Mouse (Mus musculus) embryo, embryonic 10 days (tissue): ENCODE measurements around the gene Alg14.
A peak's percentile ranks its signal among the peaks of the same experiment; 100 is the strongest.

Experiments
- DNase-seq: peaks from one replicate; pipeline ENCODE4 v3.0.0-alpha.2; 2015; ENCODE audit warnings: low spot score

Gene Alg14

DNA sequence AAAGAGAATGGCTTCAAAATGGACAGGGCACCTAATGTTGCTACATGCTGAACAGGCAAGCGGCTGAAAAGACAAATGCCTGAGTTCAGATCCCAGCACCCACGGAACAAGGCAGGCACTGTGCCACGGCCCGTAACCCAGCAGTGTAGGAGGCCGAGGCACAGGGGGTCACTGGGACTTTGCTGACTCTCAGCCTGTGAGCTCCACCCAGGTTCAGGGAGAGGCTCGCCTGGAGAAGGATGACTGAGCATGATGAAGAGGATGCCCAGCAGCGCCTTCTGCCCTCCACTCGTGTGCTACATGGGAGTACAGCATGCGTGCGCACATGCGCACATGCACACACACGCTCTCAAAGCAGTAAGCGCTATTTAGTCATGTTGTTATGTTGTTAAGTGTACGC, 11.9 kb upstream of the Alg14 start:
- DNase-seq, result no peak

DNA sequence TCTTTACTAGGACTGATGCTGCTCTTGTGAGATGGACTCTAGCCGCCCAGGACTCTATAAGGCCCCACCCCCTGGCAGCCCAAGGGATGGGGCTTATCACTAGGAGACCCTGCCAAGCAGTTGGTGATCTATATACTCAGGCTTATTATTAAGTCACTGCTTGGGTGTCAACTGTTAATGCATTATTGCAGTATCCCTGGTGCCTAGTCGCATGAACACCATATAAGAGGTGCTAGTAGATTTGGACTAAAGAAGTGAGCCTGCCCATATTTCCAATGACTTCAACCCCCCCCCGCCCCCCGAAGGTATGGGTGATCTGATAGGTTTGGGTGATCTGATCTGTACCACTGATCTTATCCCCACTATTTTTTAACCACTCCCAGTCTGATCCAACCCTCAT, 8.6 kb upstream of the Alg14 start, which contains the start of gene Tmem56:
Gene Tmem56, minus strand, starts transcription at position 101 of the 400 bp plus-strand sequence.
- no peak for DNase-seq

DNA sequence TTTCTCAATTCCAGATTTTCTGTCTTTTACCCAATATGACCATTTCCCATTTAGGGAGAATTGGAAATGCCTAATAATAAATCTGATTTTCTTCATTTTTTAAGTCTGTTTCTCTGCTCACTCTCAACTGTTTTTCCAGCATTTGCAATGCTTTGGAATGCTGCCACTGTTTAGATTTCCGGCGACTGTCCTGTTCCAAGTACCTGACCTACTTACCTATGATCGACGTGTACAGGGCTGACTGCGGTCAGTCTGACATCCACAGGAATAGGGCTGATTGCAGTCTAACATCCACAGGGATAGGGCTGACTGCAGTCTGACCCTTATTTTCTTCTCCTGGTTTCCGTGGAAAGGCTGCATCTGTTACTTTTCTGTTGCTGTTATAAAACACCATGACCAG, 6.4 kb upstream of the Alg14 start:
- DNase-seq, result no peak

DNA sequence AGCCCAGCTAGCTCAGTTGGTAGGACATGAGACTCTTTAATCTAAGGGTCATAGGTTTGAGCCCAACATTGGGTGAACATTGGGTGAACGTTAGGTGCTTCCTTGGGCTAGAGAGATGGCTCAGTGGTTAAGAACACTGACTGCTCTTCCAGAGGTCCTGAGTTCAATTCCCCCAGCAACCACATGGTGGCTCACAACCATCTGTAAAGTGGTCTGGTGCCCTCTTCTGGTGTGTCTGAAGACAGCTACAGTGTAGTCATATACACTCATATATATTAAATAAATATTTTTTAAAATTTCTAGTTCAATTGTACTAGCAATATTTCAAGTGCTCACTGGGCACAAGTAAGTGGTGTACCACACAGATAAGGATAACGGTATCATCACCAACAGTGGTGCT, 4.4 kb upstream of the Alg14 start:
- DNase-seq, result no peak

DNA sequence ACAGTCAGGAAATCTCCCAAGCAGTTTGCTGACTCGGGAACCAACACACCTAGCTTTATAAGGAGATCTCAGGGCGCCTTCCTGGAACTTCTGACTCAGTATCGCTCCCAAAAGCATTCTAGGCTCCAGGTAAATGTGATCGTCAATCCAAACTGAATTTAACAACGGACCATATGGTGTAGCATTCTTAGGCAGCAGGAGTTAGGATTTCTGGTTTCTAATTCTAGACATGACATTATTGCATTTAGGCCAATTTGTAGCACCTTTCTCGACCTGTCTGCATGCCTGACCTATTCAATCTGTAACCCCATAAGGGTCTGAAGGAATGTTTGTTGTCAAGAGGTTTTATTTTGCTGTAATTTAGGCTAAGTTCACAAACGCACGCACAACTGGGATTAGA, 892 bp upstream of the Alg14 start:
- DNase-seq, result no peak

DNA sequence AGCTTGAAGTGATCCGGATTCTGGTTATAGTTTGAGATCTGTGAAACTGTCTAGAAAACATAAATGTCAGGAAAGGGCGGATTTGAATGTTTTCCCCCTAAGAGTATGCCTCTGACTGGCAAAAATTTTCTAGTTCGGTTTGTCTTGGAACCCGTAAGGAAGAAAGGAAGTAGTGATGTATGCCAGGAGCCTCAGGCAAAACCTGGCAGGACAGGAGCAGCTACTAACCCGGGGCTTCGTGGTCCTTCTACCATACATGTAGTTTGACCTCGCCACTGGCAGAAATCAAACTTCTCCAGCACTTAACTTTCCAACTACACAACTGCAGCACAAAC, 381 bp upstream of the Alg14 start:
- no peak for DNase-seq

DNA sequence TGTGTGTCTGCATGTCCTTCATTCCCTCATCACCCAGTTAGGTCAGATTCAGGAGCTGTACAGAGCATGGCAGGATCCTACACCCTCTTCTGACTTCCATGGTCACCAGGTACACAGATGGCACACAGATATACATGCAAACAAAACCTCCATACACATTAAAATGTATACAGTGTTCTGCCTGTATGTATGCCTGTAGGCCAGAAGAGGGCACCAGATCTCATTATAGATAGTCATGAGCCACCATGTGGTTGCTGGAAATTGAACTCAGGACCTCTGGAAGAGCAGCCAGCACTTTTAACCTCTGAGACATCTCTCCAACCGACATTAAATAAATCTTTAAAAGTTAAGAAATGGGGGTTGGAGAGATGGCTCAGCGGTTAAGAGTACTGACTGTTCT, 2.6 kb downstream of the Alg14 start:
- DNase-seq, result no peak

DNA sequence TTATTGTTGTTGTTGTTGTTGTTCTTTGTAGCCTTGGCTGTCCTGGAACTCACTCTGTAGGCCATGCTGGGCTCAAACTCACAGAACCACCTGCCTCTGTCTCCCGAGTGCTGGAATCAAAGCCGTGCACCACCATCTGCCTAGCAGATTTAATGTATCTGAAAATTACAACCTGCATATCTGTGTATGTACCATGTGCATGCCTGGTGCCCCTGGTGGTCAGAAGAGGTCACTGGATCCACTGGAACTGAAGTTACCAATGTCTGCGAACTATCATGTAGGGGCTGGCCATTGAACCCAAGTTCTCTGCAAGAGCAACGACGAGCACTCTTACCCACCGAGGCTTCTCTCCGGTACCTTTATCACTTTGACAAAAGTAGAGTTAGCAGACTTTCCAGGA, 15.1 kb downstream of the Alg14 start:
- DNase-seq, result peak; percentile 48

DNA sequence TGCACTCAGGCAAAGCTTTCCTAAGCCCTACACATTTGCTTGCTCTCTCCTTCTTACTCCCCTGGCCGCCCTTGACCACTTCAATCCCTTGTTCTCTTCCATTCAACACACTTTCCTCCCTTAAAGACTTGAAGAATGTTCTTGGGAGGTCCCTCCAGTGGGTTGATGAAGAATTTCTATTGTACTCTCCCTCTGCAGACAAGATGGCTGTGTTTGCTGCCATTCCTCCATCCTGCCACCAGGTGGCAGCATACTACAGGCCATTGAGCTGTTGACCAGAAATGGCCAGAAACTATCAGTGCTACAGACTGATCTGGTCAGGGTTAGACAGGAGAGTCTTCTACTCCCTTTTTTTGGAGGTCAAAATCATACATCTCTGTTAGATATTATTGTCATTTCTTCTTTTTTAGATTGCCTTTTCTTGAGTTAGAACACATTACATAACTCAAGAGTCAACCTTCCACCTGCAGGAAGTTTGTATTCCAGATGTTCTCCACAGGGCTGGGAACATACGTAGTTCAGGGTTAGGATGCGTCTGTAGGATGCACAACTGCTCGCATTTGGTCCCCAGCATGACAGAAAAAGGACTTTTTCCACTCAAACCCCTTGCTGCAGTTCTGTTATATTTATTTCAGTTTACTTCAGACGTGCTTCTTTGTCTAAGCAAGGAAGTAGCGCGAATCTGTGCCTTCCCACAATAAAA, 16.1 kb downstream of the Alg14 start:
- peak; percentile 89 for DNase-seq

DNA sequence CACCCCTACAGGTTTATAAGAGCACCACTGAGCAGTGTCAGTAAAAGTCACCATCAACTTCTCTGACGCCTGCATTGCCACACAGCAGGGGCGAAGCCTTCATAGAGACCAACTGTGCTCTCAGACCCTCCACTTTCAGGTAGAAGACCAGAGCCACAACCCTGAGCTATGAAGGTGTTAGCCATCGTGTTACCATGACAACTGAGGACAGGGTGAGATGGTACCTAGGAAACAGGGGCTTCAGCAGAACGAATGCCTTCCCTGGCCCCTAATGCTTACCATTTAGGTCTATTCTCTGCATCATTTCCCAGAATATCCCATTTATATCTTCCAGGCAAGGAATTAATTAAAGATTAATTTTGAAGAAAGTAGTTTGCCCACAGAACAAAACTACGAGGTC, 17.4 kb downstream of the Alg14 start:
- DNase-seq, result no peak

DNA sequence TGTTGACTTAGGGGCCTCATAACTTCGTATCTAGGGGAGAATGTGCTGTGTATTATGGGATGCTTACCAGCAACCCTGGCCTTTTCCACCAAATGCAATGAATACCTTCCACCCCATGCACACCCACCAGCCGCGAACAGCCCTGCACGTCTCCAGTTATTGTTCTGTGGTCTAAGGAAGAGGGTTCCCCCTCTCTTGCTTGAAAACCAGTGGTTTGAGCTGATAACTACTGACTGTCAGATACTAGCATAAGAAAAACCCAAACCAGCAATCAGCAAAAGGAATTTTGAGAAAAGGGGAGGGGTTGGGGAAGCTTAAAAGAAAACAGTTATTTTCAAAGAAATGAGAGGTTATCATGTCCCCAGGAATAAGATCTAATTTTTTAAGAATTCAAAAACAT, 17.9 kb downstream of the Alg14 start:
- no peak for DNase-seq

DNA sequence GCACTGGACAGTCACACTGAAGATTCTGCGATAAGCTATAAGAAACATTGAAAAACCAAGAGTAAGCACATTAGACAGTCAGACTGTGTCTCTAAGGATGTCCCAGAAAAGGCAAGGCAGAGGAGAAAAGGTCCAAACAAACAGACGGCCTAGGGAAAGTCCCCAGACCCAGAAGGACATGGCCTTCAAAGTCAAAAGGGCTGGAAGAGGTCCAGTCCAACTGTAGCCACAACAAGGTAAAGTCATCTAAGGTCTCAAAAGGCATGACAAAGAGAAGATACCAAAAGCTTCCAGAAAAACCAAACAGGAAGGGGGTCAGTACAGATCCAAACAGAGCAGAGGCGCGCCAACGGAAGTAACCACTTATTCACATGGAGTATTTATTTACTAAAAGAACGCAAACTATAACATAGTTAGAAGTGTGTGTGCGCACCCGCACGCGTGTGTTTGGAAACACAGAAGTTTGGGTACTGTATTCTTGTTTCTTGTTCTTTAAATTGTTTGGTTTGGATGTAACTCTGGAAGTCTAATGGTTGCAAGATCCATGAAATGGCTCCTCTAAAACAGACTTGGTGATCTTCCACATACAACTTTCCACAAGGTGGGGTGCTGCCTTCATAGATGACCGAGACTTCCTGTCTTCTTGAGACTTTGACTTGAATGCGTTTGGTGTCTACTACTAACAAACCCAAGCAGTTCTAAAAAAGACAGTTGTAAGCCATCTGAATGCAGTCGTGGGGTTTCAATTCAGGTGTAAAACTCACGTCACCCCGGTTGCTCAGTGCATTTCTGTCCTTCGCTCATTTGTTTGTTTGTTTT, 18.5 kb downstream of the Alg14 start:
- DNase-seq, result peak; percentile 35

DNA sequence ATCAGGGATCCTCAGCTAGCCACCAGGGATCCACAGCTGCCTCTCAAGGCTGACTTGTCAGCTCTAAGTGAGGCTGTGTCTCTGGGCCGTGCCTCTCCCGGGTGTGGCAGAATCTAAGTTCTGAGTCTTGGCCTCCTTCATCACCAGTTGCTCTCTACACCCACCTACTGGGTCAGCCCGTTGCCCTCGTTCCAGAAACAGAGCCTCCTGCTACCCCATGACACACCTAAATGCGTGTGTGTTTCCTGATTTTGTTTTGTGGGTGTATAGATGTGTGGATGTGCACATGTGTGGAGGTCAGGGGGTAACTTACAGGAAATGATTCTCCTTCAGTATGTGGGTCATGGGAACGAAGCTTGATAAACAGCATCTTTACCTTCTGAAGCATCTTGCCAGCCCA, 20.9 kb downstream of the Alg14 start:
- no peak for DNase-seq

DNA sequence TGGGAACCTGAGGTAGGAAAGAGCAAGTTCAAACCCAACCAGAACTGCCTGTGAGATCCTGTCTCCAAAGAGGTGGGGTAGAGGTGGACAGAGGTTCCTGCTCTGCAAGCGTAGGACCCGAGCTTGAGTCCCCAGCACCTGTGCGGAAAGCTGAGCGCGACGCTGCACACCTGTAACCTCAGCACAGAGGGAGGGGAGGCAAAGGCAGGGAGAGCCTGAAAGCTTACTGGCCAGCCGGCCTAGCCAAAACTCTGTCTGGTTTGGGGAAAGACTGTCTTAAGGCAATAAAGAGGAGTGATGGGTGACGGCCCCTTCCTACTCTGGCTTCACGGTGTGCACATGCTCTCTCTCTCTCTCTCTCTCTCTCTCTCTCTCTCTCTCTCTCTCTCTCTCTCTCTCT, 21.4 kb downstream of the Alg14 start:
- no peak for DNase-seq

DNA sequence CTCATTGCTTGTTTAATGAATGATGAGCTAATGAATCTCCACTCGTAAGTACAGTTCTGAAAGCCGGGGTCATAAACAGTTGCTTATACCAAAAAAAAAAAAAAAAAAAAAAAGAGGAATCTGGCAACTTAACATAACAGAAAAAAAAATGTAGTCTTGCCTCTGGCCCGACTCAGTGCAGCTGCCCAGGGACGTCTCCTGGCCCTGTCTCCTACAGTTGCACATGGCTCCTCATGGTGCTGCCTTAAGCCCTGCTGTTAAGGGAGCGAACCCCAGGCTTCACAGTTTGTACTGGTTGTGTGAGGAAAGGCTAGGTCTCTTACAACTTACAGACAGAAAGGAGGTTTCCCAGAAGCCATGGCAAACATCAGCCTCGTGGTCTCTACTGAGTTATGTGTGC, 22.6 kb downstream of the Alg14 start:
- DNase-seq, result no peak

DNA sequence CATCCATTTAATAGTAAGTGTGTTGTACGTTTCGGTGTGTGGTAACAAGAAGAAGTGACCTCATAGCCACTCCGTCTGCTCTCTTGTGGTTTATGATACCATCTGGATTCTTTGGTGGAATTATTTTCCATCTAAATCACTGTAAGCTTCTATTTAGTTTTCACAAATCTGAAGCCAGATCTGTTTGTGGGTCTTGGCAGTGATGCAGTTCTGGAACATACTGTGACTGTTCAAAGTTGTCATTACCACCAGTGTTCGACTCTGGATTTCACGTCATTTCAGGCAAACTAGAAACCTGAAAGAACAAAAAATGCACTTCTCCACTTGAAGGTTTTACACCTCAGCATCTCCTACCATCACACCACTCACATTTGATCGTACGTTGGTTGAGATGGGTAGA, 23.9 kb downstream of the Alg14 start:
- no peak for DNase-seq

DNA sequence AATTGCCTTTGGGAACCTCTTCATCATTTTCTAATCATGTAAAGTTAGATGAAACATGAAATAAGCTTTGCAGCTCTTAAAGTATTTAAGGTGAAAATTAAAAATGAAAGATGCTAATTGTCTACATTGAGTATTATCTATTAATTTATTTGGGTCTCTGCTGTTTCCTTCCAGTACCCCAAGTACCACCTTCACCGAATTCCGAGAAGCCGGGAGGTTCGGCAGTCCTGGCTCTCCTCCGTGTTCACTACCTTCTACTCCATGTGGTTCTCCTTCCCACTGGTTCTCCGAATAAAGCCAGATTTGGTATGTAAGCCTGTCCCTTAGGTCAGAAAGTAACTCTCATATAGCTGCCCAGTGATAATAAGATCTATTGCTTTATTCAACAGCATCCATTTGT, 28.3 kb downstream of the Alg14 start:
- DNase-seq, result no peak

DNA sequence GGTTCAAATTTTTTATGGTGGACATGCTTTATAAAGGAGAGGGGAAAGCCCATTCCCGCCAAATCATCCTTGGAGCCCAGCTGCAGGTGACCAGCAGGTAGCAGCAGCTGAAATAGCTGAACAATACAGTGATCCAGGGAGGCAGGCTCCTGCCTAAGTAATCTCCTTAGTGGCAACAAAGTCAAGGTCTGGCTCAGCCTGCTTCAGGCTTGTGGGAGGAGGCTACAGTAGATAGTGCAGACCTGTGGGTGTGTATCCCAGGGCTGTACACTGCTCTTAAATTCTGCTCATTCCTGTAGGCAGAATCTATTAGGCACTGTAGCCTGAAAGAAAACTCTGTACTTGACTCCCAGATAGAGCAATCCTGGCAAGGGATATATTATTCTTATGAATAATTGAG, 29.3 kb downstream of the Alg14 start:
- no peak for DNase-seq

DNA sequence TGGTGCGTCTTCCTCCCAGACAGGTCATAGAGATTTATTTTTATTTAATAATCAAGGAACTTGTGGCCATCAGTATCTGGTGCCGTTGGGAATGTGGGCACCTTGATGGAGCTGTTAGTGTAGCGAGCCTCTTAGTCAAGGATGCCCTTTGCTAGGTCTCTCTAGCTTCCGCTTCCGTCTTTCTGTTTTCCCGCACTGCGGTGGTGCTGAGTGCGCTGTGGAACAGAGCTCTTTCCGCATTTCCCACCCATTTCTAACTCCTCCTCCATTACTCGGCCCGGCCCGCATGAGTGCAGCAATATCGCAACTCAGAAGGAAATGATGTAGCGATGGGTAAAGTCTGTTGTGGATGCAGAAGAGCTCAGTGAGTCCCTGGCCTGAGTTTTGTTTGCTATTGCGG, 31.8 kb downstream of the Alg14 start:
- no peak for DNase-seq

DNA sequence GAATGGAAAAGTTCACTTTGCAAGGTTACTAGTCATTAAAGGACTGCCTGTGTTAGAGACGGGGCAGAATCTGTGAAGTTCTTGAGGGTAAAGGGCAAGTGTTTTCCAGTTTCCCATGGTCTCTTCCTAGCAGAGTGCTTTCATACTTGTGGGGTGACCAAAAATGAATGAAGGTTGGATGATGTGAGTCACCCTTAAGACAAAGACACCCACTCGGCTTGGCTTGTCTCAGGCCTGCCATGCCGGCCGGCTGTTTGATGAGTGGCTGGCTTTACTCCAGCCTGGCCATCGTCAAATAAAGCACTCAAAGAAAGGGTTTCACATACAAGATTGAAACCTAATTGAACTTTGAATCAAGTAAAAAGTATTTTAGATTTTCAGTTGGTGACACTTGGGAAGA, 35.8 kb downstream of the Alg14 start:
- DNase-seq, result no peak

DNA sequence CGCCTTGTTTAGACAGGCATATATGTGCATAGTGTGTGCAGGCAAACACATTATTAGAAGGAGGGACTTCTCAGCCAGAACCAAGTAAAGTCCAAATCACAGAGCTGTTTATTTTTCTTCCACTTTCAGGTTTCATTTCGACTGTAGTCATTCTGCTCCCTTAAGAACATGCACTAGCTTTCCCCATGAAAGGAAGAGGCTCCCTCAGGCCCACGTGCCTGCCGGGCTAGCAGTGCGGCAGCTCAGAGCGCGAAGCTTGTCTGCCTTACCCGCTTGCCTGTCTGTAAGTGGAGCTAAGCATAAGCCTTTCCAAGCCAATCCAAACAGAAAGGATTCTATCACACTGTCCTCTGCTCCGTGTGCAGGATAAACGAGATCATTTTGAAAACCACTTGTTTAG, 38.1 kb downstream of the Alg14 start:
- DNase-seq, result no peak

DNA sequence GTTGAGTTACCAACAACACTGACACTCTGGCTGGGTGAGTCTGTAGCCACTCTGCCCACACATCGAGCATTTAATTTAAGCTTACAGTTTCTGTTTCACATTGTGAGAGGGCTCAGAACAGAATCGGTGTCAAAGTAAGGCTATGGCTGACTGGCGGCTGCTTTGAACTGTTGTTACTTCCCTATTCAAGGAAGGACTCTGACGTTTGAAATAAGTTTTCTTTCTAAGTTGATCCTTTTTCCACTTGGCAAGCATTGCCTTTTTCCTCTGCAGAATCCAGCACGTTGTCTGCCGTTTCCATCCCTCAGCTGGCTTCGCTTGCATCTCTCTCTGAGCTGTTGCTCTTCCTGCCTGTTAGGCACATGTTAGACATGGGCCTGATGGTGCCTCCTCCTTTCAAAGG, 38.7 kb downstream of the Alg14 start:
- no peak for DNase-seq

DNA sequence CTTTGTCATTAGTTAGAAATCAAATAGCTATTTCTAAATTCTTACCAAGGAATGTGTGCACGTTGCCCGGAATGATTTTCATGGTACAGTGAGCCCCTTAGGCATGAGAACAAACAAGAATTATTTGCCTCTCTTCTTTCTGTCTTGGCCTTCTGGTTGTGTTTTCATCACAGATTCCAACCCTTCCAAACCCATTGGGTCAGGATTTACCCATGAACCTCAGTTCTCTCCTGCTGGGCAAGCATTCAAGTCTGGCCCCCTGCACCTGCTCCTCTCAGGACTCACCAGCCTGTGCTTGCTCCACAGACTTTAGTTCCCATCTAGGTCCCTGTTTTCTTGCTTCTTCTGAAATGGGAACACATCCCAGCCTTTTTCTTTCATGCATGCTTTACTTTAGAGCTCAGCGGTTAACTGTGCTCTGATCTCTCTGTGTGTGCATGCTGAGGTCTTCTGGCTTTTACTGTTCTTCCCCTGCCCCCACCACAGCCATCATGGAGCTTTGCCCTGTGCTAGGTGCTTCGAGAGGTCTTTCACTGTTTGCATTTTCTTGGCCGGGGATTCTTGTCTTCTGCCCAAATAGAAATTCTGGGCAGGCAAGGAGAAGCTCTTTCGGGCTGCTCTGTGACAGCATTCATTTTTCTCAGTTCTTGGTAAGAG, 44.8 kb downstream of the Alg14 start:
- DNase-seq, result no peak
